Mouse (Mus musculus): ENCODE measurements at regions not wholly inside any gene's neighbourhood (a gene's known extent, or its start where the extent isn't known, plus 50 kb on each side); places are given as distances from the start of the nearest gene placed in this dataset.

DNA sequence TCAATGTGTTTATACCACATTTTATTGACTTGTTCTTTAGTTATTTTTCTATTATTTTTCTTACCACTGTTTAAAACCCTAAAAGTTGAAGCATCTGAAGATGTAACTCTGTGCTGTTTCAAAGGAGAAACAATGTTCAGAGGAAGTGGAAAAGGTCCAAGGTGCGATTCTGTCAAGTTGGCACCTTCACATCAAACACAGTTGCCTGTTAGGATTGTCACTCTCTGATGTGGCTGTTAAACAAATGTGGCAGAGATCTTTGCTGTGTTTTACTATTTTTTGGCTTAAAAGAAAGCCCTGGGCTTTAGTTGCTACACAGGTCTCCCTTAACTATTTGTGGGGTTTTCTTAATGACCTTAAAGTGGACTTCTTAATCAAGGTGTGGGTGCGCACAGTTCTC, 190.2 kb upstream of the Cxcr4 start:
- DNase-seq (ENCODE audit: low spot score) = peak; percentile 23

DNA sequence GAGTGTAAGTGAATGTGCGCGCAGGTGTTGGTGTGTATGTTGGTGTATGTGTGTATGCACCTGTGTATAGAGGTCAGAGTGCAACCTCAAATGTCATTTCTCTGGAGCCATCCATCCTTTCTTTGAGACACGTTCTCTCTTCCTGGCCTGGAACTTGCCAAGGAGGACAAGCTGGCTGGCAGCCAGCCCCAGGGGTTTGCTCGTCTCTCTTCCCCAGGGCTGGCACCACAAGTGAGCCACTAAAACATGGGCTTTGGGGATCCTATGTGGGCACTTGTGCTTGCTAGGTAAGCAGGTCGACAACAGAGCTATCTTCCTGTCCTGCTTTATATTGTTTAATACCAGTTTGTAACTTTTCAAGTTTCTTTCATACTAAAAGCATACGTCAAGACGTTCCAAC, 189.8 kb upstream of the Cxcr4 start:
- DNase-seq (ENCODE audit: low spot score) = no peak

DNA sequence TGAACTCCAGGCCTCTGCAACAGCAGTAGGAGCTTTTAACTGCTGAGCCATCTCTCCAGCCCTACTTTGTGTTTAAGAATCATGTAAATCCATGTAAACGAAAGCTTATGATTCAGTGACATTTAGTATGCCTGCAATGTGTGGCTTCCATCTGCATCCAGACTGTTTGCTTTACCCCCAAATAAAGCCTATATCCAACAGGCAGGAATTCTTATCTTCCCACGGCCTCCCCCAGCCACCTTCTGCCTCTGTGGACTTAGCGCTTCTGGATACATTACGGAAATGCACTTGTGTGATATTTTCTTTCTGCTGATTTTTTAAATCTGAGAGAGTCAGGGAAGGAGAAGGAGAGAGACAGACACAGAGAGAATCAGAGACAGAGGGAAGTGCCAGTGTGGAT, 189.2 kb upstream of the Cxcr4 start:
- no peak for DNase-seq (ENCODE audit: low spot score)

DNA sequence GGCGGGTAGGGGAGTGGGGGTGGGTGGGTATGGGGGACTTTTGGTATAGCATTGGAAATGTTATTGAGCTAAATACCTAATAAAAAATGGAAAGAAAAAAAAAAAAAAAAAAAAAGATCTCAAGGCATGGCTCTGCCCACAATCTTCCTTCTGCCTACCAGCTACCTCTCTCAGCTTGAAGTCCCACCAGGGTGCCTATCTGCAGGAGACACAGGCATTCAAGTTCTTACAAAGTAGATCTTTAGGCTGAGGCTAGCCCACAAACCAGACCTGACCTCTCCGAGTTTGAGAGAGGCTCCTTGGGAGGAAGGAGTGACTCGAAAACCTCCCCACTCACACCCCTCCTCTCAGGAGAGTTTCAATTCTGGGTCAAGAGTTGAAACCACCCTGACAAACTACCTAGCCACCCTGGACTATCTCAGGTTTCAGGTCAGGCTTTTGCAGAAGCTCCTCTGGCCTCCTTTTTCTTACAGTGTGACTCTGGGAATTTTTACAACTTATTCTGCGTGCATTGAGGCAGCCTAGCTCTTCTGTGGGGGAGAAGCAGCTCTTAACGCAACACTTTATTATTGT, 187.6 kb upstream of the Cxcr4 start:
- no peak for DNase-seq (ENCODE audit: low spot score)

DNA sequence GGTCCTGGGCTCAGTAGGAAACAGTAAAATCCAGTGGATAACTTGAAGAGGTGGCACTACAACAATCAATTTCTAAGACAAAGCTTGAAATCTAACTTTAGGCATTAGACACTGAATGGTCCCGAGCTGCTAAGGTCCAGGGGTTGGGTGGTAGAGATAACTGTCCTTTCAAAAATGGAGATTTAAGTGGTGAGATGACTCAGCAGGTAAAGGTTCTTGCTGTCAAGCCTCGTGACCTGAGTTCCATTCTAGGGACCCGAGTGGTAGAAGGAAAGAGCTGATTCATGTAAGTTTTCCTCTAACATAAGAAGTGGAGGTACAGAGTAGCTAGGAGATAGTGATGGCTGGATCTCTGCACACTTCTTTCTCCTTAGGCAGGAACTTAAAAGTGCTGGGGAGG, 180.3 kb upstream of the Cxcr4 start:
- no peak for DNase-seq (ENCODE audit: low spot score)

DNA sequence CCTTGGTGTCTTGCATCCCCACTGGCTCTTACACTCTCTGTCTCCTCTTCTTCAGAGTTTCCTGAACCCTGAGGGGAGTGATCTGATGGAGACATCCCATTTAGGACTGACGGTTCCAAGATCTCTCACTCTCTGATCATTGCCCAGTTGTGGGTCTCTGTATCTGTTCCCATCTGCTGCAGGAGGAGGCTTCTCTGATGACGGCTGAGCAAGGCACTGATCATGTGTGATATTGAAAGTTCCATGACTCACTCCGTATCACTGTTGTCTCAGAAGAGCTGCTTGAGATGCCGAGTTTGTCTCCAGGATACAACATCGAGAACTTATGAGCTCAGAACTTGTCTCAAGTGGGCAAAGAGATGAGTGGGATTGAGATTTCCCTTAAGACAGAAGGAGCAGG, 178.7 kb upstream of the Cxcr4 start:
- no peak for DNase-seq (ENCODE audit: low spot score)

DNA sequence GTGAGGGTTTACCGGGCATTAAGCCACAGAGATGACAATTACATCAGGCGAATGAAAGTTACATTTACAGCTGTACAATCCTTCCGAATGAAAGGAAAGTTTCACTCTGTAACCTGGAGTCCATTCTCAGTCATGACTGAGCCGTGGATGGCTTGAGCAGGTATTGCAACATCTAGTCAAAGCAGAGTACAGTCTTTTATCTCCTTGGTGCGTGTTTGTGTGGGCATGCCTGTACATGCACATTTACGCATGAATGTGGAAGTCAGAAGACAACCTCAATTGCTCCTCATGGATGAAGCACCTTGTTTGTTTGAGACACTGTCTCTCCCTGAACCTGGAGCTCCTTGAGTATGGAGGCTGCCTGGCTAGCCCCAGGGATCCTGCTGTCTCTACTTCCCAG, 175.9 kb upstream of the Cxcr4 start:
- no peak for DNase-seq (ENCODE audit: low spot score)

DNA sequence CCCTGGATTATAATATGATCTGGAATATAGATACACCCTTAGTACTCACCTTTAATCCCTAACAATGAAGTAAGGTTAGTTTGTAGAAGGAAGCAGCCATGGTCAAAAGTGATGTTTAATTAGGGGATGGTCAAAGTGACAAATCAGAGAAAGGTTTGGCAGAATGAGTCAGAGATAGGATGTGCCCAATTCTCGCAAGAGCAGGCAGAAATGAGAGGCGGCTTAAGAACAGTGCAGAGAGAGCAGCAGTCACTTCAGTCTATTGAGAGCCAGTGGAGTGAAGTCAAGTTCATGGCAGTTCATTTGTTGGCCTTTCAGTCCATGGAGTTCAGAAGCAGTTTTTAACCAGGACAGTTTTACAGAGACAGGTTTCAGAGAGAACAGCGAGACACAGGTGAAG, 175.3 kb upstream of the Cxcr4 start:
- DNase-seq (ENCODE audit: low spot score) = no peak

DNA sequence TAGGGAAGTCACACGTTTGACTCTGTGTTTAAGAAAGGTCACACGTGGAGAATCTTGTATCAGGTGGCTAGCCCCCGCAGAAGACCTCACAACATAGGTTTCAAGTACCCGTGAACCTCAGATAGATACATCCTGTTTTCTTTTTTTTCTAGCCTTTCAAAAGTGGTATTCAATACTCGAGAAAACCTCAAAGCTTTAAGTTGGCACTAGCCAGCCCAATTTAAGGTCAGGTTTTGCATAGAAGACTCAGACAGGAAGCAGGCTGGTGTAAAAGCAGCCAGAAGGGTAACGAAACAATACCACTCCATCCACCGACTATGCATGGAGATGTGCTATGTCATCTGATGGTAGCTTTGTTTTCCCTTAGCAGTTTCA, 174.8 kb upstream of the Cxcr4 start:
- peak; percentile 55 for DNase-seq (ENCODE audit: low spot score)

DNA sequence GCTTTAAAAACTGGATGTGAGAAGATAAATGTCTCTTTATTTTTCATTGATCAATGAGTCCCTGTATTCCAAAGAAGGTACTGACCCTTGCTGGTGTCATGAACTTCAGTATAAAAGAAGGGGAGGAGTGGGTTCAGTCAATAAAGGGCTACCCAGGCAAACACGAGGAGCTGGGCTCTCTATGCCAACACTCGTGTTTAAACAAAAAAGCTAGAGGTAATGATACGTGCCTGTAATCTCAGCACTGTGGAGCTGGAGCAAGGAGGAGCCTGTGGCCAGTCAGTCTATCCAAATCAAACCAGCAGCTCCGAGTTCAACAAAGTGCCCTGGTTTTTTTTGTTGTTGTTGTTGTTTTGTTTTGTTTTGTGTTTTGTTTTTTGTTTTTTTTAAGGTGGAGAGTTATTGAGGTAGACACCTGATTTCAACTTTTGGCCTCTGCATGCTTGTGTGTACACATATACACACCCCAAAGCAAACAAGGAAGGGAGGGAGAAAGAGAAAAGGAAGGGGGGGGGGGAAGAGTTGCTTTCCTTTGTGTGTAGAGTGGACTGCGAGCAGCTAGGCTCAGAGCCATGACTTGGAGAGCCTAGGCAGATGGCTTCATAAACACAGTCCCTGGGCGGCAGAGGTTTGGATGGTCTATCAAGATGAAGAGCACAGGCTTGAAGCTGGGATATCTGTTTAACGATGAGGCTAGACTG, 174.2 kb upstream of the Cxcr4 start:
- no peak for DNase-seq (ENCODE audit: low spot score)

DNA sequence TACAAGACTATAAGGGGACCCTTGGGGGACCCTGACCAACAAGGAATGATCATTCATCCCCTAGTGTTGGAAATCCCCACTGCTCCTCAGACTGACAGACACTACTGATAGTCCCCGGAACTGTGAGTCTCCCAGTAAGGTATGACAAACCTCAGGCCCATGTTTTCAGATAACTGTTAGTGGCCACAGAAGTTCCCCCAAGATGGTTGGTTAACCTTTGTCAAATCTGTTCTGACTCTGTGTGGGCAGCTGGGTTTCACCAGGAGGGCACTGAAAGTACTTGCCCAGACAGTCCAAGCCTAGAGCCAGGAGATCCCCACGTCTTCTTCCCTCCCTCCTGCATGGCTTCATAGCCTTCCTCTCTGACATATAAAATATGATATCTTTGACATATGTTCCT, 173.5 kb upstream of the Cxcr4 start:
- DNase-seq (ENCODE audit: low spot score) = no peak

DNA sequence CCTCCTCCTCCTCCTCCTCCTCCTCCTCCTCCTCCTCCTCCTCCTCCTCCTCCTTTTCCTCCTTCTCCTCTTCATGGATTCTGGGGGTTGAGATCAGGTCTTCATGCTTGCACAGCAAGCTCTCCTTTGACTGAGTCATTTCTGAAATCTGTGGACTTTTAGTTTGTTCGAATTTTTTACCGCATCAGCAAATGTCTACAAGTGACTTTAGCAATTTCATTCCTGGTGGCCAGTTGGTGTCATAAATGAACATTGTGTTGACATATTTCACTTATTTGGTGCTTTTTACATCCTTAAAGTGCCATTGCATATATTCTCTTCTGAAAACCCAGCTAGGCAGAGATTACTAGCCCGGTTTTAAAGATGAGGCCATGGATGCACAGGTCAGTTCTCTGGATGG, 173.0 kb upstream of the Cxcr4 start:
- DNase-seq (ENCODE audit: low spot score) = no peak

DNA sequence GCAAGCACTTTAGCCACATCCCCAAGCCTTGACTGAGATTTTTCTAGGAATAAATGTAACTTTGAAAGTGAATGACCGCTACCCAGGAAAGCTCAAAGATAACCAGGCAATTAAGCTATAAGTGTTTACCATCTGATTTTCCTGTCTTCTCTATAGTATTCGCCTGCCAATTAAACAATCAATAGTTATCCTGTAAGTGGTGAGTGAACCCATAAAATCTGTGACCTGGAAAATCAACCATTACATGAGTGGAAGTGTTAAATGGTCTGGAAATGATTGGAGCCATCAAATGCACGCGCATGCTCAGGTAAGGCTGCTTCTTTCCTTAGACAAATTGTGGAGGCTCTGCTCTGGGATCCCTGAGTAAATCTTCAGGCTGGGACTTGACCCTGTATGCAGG, 170.8 kb upstream of the Cxcr4 start:
- DNase-seq (ENCODE audit: low spot score) = no peak

DNA sequence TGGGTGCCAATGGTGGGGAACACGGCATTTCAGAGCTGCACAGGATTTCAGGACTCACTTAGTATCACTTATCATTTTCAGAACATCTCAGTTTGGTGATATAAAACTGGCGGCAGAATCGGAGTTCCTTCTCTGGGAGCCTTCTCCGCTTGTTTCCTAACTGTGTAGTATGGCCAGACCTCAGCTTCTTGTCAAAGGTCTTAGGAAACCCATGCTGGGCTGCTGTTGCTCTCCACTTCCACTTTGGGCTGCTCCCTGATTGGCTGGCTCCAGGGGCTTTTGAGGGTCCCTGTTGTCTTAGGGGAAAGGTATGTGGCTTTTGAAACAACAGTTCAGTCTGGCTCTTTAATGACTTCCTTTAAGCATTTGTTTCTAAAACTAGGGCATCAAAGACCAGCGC, 170.0 kb upstream of the Cxcr4 start:
- DNase-seq (ENCODE audit: low spot score) = no peak

DNA sequence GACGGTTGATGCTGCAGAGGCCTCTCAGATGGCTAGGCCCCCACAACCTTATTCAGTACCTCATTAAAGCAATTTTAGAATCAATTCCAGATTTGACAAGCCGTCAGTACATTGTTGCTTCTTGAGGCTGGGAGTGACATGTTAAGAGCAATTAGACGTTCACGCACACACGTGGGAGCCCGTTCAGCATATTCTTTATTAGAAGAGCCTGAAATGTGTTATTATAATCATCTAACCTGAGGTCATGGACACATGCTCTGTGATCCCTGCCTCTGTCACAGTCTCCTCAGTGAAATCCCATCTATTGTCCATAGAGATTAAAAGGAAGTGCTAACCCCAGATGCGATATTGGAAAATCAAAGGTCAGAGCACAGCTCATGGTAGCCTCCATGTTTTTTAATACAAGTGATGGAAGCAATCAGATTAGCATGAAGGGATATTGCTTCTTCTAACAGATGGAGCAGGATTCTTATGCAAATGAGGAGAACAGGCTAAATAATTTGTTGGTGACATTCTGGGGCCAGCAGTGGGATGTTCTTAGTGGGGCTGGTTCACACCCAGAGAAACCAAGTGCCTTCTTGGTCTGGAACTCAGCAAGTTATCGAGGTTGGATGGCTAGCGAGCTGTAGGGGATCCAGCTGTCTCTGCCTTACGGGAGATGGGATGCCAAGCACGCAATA, 166.8 kb upstream of the Cxcr4 start:
- DNase-seq (ENCODE audit: low spot score) = no peak

DNA sequence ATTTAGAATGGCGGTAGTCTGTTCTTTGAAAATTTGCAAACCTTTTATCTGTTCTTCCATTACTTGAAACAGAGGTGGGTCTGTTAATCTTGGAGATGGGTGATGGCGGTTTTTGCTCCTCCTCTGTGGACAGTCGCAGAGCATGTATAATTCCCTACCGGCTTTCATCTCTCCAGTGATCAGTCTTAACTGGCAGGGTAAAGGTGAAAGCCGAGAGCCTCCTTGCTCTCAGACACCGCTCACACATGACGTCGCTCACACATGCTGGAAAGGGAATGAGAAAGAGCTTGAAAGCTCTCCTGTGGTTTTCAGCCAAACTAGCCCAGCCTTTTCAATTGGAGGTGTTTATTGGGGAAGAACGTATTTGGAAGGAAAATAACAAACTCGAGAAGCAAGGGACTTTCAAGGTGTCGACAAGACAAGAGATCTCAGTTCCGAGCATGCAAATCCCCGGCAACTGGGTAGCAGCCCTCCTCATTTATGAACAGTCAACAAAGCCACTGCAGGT, 166.3 kb upstream of the Cxcr4 start:
- DNase-seq (ENCODE audit: low spot score) = no peak

DNA sequence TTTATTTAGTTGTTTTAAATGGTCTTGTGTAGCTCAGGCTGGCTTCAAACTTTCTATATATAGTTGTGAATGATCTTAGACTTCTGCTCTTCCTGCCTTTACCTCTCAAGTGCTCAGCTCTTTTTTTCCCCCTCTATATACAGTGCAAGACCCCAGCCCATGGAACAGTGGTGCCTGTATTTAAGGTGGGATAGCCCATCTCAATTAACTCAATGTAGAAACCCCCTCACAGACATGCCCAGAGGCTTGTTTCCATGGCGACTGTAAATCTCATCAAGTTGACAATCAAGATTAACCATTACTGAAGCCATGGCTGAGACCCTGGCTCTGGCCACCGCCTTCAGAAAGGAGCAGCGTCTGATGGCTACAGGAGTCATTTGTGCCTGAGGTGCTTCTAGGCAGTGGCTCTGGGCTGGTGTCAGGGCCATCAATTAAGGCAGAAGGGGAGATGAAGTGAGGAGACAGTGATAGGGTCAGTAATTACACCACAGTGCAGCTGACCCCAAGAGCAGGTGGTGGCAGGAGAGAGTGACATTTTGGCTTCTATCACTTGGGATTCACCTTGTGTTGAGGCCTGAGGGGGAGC, 161.4 kb upstream of the Cxcr4 start:
- DNase-seq (ENCODE audit: low spot score) = no peak

DNA sequence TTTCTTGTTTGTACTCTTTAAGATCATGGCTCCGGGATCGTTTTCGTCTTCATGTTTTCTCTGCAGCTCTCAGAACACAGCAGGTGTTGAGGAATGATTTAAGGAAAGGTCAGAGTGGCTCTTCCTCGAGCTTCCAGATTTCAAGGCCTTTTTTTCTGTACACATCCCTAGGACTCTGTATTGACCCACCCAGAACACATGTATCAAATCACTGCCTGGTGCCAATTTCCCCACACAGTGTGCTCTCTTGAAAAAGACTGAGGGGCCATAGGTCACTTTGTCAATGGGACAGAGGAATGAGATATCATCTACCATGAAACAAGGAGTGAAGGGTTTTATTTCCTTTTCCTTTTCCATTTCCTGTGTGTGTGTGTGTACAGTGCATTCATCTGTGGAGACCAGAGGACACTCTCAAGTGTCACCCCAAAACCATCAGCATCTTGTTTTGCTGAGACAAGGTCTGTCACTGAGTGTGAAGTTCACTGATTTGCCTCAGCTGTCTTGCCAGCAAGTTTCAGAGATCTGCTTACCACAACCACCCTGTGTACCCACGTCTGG, 157.4 kb upstream of the Cxcr4 start:
- no peak for DNase-seq (ENCODE audit: low spot score)

DNA sequence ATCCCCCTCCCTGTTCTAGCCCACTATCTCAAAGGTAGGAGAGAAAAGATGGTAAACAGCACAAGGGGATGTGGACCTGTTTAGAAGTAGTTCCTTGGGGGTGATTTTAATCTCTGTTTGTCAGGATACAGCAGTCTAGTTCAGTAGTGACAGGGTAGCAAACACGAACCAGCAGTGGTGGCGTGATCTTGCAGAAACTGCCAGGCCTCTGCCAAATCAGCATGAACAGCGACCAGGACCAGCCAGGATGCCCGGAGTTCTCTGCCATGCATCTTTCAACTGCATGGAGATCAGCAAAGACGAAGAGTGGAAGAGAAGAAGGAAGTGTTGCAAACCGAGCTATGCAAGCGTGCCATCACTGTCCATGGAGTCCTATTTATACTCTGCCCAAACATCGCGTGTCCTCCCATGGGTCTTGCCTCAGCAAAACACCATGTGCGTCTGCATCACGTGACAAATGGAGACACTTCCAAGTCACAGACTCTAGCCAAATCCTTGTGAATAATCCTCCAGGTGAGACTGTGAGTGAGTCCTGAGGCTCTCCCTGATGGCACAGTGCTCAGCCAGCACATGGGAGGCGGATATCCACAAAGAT, 155.2 kb upstream of the Cxcr4 start:
- no peak for DNase-seq (ENCODE audit: low spot score)

DNA sequence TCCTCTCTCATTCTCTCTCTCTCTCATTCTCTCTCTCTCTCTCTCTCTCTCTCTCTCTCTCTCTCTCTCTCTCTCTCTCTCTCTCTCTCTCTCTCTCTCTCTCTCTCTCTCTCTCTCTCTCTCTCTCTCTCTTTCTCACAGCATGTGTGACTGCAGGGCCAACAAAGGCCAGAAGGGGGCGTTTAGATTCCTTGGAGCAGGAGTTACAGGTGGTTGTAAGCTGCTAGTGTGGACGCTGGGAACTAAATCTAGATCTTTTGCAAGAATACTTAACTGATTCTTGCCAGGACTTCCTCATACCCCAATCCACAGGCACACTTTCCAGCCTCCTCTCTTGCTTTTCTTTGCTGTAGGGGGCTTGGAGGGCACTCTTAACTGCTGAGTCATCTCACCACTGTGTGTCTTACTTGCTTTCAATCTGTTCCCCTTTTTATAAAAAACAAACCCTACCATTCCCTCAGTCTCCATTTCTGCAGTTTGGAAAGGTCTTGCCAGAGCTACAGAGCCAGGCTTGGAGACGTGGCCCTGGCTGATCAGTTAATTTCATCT, 154.4 kb upstream of the Cxcr4 start:
- DNase-seq (ENCODE audit: low spot score) = no peak

DNA sequence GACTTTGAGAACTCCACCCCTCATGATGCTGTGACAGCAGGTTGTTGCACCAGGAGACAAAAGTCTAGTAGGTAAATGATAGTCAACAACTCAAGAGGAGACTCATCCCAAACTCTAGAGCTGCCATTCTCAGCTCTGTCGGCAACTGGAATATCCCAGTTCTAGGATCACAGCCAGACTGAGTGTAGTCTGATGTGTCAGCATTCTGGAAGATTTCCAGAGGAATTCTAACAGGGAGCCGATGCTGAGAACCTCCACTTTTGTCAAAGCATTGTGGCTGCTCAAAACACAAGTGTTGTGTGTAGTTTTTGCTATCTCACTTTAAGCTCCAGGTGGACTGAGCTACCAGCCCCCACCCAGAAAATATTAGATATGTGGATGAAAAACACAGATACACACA, 148.5 kb upstream of the Cxcr4 start:
- DNase-seq (ENCODE audit: low spot score) = no peak

DNA sequence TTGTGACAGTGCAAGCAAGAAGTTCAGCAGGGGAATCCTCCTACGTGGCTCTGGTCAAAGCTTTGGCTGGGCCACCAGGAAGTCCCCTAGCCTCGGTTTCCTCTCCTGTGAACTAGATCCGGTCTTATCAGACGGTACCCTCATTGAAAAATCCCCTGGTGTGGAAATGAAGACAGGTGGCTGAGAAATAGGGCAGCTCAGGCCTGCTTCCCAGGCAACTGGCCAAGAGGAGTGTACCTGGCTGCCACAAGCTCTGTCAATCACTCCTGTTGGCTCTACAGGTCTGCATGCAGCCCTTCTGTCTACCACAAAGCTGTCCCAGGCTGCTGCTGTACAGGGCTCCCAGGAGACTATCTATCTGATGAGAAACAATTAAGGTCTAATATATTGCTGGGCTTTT, 146.1 kb upstream of the Cxcr4 start:
- DNase-seq (ENCODE audit: low spot score) = no peak

All from thymus, postnatal 0 days (tissue).